Mouse (Mus musculus): Measurements from ENCODE around the gene Fgfr2. TPM values are rescaled to one million over a fixed set of nuclear protein-coding genes. Genes with fewer than 3 reads are reported as not detected.

Gene Fgfr2
- polyA plus RNA-seq, 1 experiment: 52.3 TPM

- no peak for TF ChIP-seq POLR2A (IDR thresholded peaks at IDR 0.05; ENCODE audit: borderline replicate concordance, extremely low read depth, insufficient read depth, insufficient read length, poor library complexity, severe bottlenecking)
- TF ChIP-seq CTCF (IDR thresholded peaks at IDR 0.05; ENCODE audit: borderline replicate concordance, extremely low read depth, insufficient read depth, insufficient read length): no peak
- DNase-seq (ENCODE audit: low read depth): no peak
Observed at GRCm38 (mm10) chr7:132790447-132791219, 332.5 kb downstream of the Fgfr2 start.

DNA sequence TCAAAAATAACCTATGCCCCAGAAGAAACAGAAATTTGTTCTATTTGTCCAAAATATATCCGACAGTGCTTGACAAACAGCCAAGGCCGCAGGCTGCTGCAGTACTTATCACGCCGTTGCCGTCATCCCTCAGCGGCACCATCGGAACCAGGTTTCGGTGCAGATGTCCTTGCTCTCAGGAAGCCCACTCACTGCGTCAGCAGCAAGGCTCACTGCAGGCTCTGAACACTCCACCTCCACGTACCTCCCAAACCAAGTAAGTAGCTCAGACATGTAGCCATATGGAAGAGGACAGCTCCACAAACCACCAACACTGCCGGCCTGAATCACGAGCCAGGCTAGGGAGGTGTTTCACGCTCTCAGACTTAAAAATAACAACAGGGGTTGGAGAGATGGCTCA is 334.3 kb downstream of the Fgfr2 start:
- no peak for TF ChIP-seq POLR2A (IDR thresholded peaks at IDR 0.05; ENCODE audit: borderline replicate concordance, extremely low read depth, insufficient read depth, insufficient read length, poor library complexity, severe bottlenecking)
- TF ChIP-seq CTCF (IDR thresholded peaks at IDR 0.05; ENCODE audit: borderline replicate concordance, extremely low read depth, insufficient read depth, insufficient read length): no peak
- no peak for DNase-seq (ENCODE audit: low read depth)

DNA sequence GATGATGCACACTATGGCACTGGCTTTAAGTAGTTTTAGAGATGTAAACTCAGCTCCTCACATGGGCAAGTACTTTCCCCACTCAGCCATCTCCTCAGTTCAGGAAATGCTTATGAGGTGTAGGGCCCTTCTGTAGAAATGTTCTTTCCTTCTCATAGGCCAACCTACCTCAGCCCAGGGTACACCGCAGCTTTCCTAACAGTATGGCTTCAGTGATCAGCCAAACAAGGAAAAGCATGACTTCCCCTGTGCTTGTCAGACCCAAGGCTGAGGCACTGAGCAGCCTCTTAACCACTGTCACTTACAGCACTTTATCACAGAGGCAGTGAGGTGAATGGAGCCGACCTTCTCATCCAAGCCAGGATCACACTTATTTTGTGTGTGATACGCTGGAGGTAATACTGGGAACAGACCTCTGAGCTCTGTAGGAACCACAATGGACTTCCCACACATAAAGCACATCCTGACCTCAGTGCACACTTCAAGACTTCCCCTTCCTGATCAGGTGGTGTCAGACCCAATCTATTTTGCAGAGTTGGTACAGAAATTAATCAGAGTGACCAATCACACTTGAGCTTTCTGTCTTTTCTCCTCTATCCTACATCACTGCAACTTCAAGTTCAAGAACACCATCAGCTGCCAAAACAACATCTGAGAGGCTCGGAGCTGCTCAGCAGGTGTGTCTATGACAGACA is 335.5 kb downstream of the Fgfr2 start:
- DNase-seq (ENCODE audit: low read depth): no peak
- TF ChIP-seq CTCF (IDR thresholded peaks at IDR 0.05; ENCODE audit: borderline replicate concordance, extremely low read depth, insufficient read depth, insufficient read length) (no peak), POLR2A (IDR thresholded peaks at IDR 0.05; ENCODE audit: borderline replicate concordance, extremely low read depth, insufficient read depth, insufficient read length, poor library complexity, severe bottlenecking) (no peak)

DNA sequence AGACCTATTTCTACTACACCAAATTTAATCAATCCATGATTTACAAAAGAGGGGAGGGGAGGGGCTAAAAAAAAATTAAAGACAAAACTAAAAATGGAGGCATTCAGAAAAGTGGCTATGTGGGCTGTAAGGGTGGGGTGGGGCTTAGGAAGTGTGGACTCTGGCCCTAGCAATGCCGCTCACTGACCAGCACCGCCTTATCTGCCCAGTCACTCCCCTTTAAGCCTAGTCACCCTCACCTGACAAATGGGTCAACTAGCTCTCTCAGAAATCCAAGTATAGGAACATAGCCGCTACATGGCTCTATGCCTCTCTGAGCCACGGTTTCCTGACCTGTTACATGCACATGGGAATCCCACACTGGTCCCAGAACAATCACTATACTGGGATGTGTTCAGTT is 336.1 kb downstream of the Fgfr2 start:
- DNase-seq (ENCODE audit: low read depth): no peak
- TF ChIP-seq CTCF (IDR thresholded peaks at IDR 0.05; ENCODE audit: borderline replicate concordance, extremely low read depth, insufficient read depth, insufficient read length) (no peak), POLR2A (IDR thresholded peaks at IDR 0.05; ENCODE audit: borderline replicate concordance, extremely low read depth, insufficient read depth, insufficient read length, poor library complexity, severe bottlenecking) (no peak)

DNA sequence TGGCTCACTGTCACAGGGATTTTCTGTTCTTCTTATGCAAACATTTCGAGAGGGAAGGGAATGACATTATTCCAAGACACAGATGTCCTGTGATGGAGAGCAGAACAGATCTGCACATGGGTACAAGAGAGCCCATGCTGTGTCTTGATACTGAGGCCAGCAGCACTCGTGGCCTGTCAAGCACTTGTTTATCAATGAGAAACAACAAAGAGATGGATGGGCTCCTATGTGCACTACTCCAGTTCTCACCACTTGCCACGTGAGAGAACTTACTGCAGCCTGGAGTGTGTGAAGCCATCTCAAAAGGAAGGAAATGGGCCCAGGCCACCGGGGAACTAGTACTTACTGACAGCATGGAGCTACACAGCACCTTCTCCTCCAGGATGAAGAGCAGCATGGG is 336.6 kb downstream of the Fgfr2 start:
- DNase-seq (ENCODE audit: low read depth): peak; percentile 31
- TF ChIP-seq POLR2A (IDR thresholded peaks at IDR 0.05; ENCODE audit: borderline replicate concordance, extremely low read depth, insufficient read depth, insufficient read length, poor library complexity, severe bottlenecking) (no peak), CTCF (IDR thresholded peaks at IDR 0.05; ENCODE audit: borderline replicate concordance, extremely low read depth, insufficient read depth, insufficient read length) (no peak)

GRCm38 (mm10) chr7:132786011-132786410 is 337.1 kb downstream of the Fgfr2 start:
- TF ChIP-seq POLR2A (IDR thresholded peaks at IDR 0.05; ENCODE audit: borderline replicate concordance, extremely low read depth, insufficient read depth, insufficient read length, poor library complexity, severe bottlenecking) (no peak), CTCF (IDR thresholded peaks at IDR 0.05; ENCODE audit: borderline replicate concordance, extremely low read depth, insufficient read depth, insufficient read length) (no peak)
- DNase-seq (ENCODE audit: low read depth): peak; percentile 44

DNA sequence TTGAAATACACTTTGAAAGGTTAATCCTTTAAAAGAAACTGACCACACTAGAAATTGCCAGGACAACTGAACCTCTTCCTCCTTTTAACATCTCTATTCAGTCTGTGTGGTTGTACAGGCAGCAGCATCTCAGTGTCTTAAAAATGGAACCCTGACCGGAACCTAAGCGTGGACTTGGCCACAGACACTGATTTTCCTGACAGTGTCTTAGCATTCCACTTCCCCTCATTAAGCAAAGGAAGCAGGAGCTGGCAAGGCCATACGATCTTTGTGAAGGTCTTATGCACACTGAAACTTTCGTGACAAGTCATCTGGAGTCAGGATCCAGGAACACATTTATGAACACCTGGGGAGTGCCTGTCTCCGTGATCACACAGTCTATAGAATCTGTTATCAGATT is 339.0 kb downstream of the Fgfr2 start:
- DNase-seq (ENCODE audit: low read depth): no peak
- TF ChIP-seq POLR2A (IDR thresholded peaks at IDR 0.05; ENCODE audit: borderline replicate concordance, extremely low read depth, insufficient read depth, insufficient read length, poor library complexity, severe bottlenecking): no peak
- no peak for TF ChIP-seq CTCF (IDR thresholded peaks at IDR 0.05; ENCODE audit: borderline replicate concordance, extremely low read depth, insufficient read depth, insufficient read length)

DNA sequence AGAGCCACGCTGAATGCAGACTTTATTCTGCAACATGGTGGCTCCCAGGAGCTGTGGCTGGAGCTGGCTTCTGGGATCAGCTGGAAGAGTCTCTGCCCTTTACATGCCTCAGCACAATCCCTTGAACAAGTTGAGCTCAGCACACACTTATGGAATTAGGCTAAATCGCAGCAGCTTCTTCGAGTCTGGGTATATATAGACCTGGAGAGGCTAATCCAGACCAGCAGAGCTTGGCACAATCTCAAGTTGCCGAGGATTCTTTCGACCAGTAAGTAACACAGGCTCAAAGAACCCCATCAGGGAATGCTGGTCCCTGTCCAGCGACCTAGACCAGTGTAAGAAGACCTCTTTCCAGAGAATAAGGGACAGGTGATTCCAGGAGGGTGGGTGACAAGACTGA is 341.3 kb downstream of the Fgfr2 start:
- peak; percentile 32 for DNase-seq (ENCODE audit: low read depth)
- TF ChIP-seq POLR2A (IDR thresholded peaks at IDR 0.05; ENCODE audit: borderline replicate concordance, extremely low read depth, insufficient read depth, insufficient read length, poor library complexity, severe bottlenecking) (no peak), CTCF (IDR thresholded peaks at IDR 0.05; ENCODE audit: borderline replicate concordance, extremely low read depth, insufficient read depth, insufficient read length) (no peak)

DNA sequence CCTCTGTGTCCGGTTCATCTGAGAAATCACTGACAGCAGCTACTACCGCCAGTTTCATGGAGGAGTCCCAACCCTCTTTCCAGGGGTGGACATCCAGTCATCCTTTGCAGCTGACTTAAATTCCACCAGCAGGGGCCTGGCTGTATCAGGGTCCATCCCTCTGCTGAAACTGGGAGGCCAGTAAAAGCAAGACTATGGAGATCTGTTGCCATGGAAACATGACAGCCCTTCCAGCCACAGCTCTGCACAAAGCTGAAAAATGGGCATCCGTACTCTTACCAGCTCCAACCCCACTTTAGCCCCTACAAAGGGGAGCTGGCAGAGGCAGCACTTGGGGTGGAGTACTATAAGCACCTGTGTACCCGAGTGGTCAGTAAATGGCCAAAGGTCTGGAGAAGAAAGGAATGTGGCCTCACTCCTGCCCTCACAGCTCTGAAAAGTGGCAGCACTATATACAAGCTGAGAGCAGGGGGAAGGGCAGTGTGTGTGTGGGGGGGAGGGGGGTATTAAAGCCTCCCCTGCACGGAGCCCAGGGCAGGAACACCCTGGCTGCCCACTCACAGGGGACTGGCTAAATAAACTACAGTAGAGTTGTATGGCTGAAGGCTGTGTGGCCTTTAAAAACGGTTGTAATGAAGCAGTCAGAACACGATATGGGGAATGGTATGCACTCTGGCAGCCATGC is 341.9 kb downstream of the Fgfr2 start:
- DNase-seq (ENCODE audit: low read depth): peak; percentile 79
- peak; percentile 20; the same call in 1 of the 2 replicates for TF ChIP-seq CTCF (IDR thresholded peaks at IDR 0.05; ENCODE audit: borderline replicate concordance, extremely low read depth, insufficient read depth, insufficient read length)
- TF ChIP-seq POLR2A (IDR thresholded peaks at IDR 0.05; ENCODE audit: borderline replicate concordance, extremely low read depth, insufficient read depth, insufficient read length, poor library complexity, severe bottlenecking): no peak

GRCm38 (mm10) chr7:132780611-132781010 is 342.5 kb downstream of the Fgfr2 start:
- no peak for TF ChIP-seq CTCF (IDR thresholded peaks at IDR 0.05; ENCODE audit: borderline replicate concordance, extremely low read depth, insufficient read depth, insufficient read length)
- TF ChIP-seq POLR2A (IDR thresholded peaks at IDR 0.05; ENCODE audit: borderline replicate concordance, extremely low read depth, insufficient read depth, insufficient read length, poor library complexity, severe bottlenecking): no peak
- peak; percentile 71 for DNase-seq (ENCODE audit: low read depth)

GRCm38 (mm10) chr7:132778630-132779029 is 344.5 kb downstream of the Fgfr2 start:
- DNase-seq (ENCODE audit: low read depth): no peak
- TF ChIP-seq CTCF (IDR thresholded peaks at IDR 0.05; ENCODE audit: borderline replicate concordance, extremely low read depth, insufficient read depth, insufficient read length): no peak
- TF ChIP-seq POLR2A (IDR thresholded peaks at IDR 0.05; ENCODE audit: borderline replicate concordance, extremely low read depth, insufficient read depth, insufficient read length, poor library complexity, severe bottlenecking): no peak

All from brain, embryonic 14.5 days (tissue).